Mouse (Mus musculus) embryonic fibroblast, embryonic 13.5 days (primary cell): Measurements from ENCODE around the gene Nipsnap3b. TPM values are rescaled to one million over a fixed set of nuclear protein-coding genes. Genes with fewer than 3 reads are reported as not detected.

Experiments
- H3K27ac ChIP-seq: 2 replicates; pipeline ENCODE4 v1.5.1; 2012; ENCODE audit warnings: low read length, control low read depth, inconsistent platforms; ENCODE audit not compliant: insufficient read depth
- H3K4me1 ChIP-seq: 2 replicates; pipeline ENCODE4 v1.6.1; 2011; ENCODE audit warnings: low read length; ENCODE audit not compliant: control insufficient read depth, insufficient read depth
- H3K4me3 ChIP-seq: 2 replicates; pipeline ENCODE4 v1.5.1; 2011; ENCODE audit warnings: mild to moderate bottlenecking, control low read depth, low read length; ENCODE audit not compliant: insufficient read depth
- CTCF ChIP-seq: IDR thresholded peaks from 2 replicates; pipeline ENCODE4 v1.5.1; 2011; ENCODE audit warnings: mild to moderate bottlenecking, control low read depth, low read length, moderate library complexity, borderline replicate concordance; ENCODE audit not compliant: insufficient read depth
- POLR2A ChIP-seq: IDR thresholded peaks from 2 replicates; pipeline ENCODE4 v1.6.1; 2011; ENCODE audit warnings: low read depth, mild to moderate bottlenecking, control low read depth, low read length, moderate library complexity
- polyA plus RNA-seq: library from polyadenylated mRNA; stranded (reverse); fragments of >200 nt; gene quantifications from 2 replicates; pipeline ENCODE4 v1.2.4, GENCODE M21; 2011; ENCODE audit warnings: low read depth; ENCODE audit not compliant: missing spikeins, insufficient read length

Nipsnap3b gene
- polyA plus RNA-seq, 1 experiment = 48.2 TPM

GRCm38 (mm10) chr4:53062301-53063008 lies 50.8 kb downstream of the Nipsnap3b start:
- H3K4me1 ChIP-seq = no peaks in the 10 kb centered on the region
- TF ChIP-seq CTCF (no peak), POLR2A (no peak)
- H3K27ac ChIP-seq = no peak overlapping the region
- no peak overlapping the region for H3K4me3 ChIP-seq

Other genes starting within 250 kb of the Nipsnap3b start
- gene Olfr275, start 197.3 kb upstream of the Nipsnap3b start, polyA plus RNA-seq = not detected in 2 replicates
- gene Olfr273, start 152.6 kb upstream of the Nipsnap3b start, polyA plus RNA-seq = not detected in 2 replicates
- not detected in 2 replicates for gene Olfr272, start 92.7 kb upstream of the Nipsnap3b start, polyA plus RNA-seq
- gene Olfr270, start 47.3 kb upstream of the Nipsnap3b start, polyA plus RNA-seq = not detected in 2 replicates
- not detected in 2 replicates for gene Nipsnap3a, start 22.6 kb upstream of the Nipsnap3b start, polyA plus RNA-seq
- gene Abca1, start 148.0 kb downstream of the Nipsnap3b start, polyA plus RNA-seq = 15.7 and 20.4 TPM in 2 replicates